Mouse (Mus musculus): ENCODE measurements around the gene Pigq. TPM values are rescaled to one million over a fixed set of nuclear protein-coding genes. Genes with fewer than 3 reads are reported as not detected.

The Pigq gene
- polyA plus RNA-seq, 1 experiment from 2014 or later: 71.9 TPM

- 39% methylated on average over 2 of the region's 2 CpGs for WGBS
- peak; percentile 88 for ATAC-seq (ENCODE audit: low FRiP score)
- Histone ChIP-seq H3K9me3 (replicated peaks) (no peaks in the 10 kb centered on the region), H3K4me1 (peaks cover 6% of the 10 kb centered on the region; the same call in 1 of the 2 replicates), H3K4me3 (replicated peaks) (no peak overlapping the region), H3K4me2 (no peak overlapping the region), H3K27me3 (replicated peaks) (no peaks in the 10 kb centered on the region), H3K9ac (replicated peaks) (peak overlapping the region; percentile 26; the same call in 1 of the 2 replicates), H3K27ac (replicated peaks) (peak overlapping the region; percentile 66), H3K36me3 (peaks cover 13% of the 10 kb centered on the region)
Observed at GRCm38 (mm10) chr17:25893975-25894617, 50.6 kb downstream of the Pigq start.

- Histone ChIP-seq H3K4me1 (0 out of 2 replicates have a peak, but pooled peaks cover 4% of the 10 kb centered on the region), H3K4me3 (replicated peaks) (no peak overlapping the region), H3K4me2 (no peak overlapping the region), H3K27me3 (replicated peaks) (no peaks in the 10 kb centered on the region), H3K27ac (replicated peaks) (no peak overlapping the region), H3K9me3 (replicated peaks) (no peaks in the 10 kb centered on the region), H3K36me3 (peaks cover 37% of the 10 kb centered on the region), H3K9ac (replicated peaks) (no peak overlapping the region)
- WGBS: 90% methylated on average over 3 of the region's 3 CpGs
- no peak for ATAC-seq (ENCODE audit: low FRiP score)
Observed at GRCm38 (mm10) chr17:25888837-25889236, 55.9 kb downstream of the Pigq start.

GRCm38 (mm10) chr17:25887467-25887866, 57.3 kb downstream of the Pigq start:
- Histone ChIP-seq H3K4me1 (0 out of 2 replicates have a peak, but pooled peaks cover 4% of the 10 kb centered on the region), H3K9ac (replicated peaks) (no peak overlapping the region), H3K36me3 (peaks cover 50% of the 10 kb centered on the region), H3K9me3 (replicated peaks) (no peaks in the 10 kb centered on the region), H3K27me3 (replicated peaks) (no peaks in the 10 kb centered on the region), H3K4me3 (replicated peaks) (no peak overlapping the region), H3K4me2 (no peak overlapping the region), H3K27ac (replicated peaks) (no peak overlapping the region)
- 90% methylated on average over 10 of the region's 10 CpGs for WGBS
- no peak for ATAC-seq (ENCODE audit: low FRiP score)

- peaks cover 51% of the 10 kb centered on the region for H3K36me3 ChIP-seq
- no peak for ATAC-seq (ENCODE audit: low FRiP score)
- no peak overlapping the region for H3K9ac ChIP-seq (replicated peaks)
- H3K9me3 ChIP-seq (replicated peaks): no peaks in the 10 kb centered on the region
- no peaks in the 10 kb centered on the region for H3K27me3 ChIP-seq (replicated peaks)
- H3K4me1 ChIP-seq: 0 out of 2 replicates have a peak, but pooled peaks cover 4% of the 10 kb centered on the region
- H3K4me3 ChIP-seq (replicated peaks): no peak overlapping the region
- H3K4me2 ChIP-seq: no peak overlapping the region
- no peak overlapping the region for H3K27ac ChIP-seq (replicated peaks)
Observed at GRCm38 (mm10) chr17:25886806-25887205, 57.9 kb downstream of the Pigq start.

- Histone ChIP-seq H3K4me2 (no peak overlapping the region), H3K4me3 (replicated peaks) (no peak overlapping the region), H3K9ac (replicated peaks) (no peak overlapping the region), H3K9me3 (replicated peaks) (no peaks in the 10 kb centered on the region), H3K27me3 (replicated peaks) (no peaks in the 10 kb centered on the region), H3K36me3 (peaks cover 51% of the 10 kb centered on the region), H3K27ac (replicated peaks) (no peak overlapping the region), H3K4me1 (peaks cover 12% of the 10 kb centered on the region; the same call in 1 of the 2 replicates)
- no peak for ATAC-seq (ENCODE audit: low FRiP score)
- 62% methylated on average over 4 of the region's 4 CpGs for WGBS
Observed at GRCm38 (mm10) chr17:25885636-25886035, 59.1 kb downstream of the Pigq start.

- Histone ChIP-seq H3K36me3 (peaks cover 44% of the 10 kb centered on the region), H3K4me3 (replicated peaks) (no peak overlapping the region), H3K4me1 (peaks cover 21% of the 10 kb centered on the region; the same call in 1 of the 2 replicates), H3K4me2 (no peak overlapping the region), H3K27ac (replicated peaks) (no peak overlapping the region), H3K9ac (replicated peaks) (no peak overlapping the region), H3K9me3 (replicated peaks) (no peaks in the 10 kb centered on the region), H3K27me3 (replicated peaks) (no peaks in the 10 kb centered on the region)
- no peak for ATAC-seq (ENCODE audit: low FRiP score)
- 89% methylated on average over 3 of the region's 3 CpGs for whole genome bisulfite sequencing
Observed at GRCm38 (mm10) chr17:25883824-25884223, 60.9 kb downstream of the Pigq start.

- ATAC-seq (ENCODE audit: low FRiP score): no peak
- Histone ChIP-seq H3K4me3 (replicated peaks) (no peak overlapping the region), H3K9me3 (replicated peaks) (no peaks in the 10 kb centered on the region), H3K27me3 (replicated peaks) (no peaks in the 10 kb centered on the region), H3K27ac (replicated peaks) (no peak overlapping the region), H3K4me1 (peaks cover 21% of the 10 kb centered on the region; the same call in 1 of the 2 replicates), H3K9ac (replicated peaks) (no peak overlapping the region), H3K4me2 (no peak overlapping the region), H3K36me3 (peaks cover 48% of the 10 kb centered on the region)
- WGBS: 79% methylated on average over 8 of the region's 8 CpGs
Observed at GRCm38 (mm10) chr17:25883268-25883667, 61.5 kb downstream of the Pigq start.

- Histone ChIP-seq H3K27me3 (replicated peaks) (no peaks in the 10 kb centered on the region), H3K4me2 (no peak overlapping the region), H3K9me3 (replicated peaks) (no peaks in the 10 kb centered on the region), H3K9ac (replicated peaks) (no peak overlapping the region; the same call in 1 of the 2 replicates), H3K4me1 (peaks cover 28% of the 10 kb centered on the region; the same call in 1 of the 2 replicates), H3K4me3 (replicated peaks) (no peak overlapping the region), H3K36me3 (peaks cover 47% of the 10 kb centered on the region), H3K27ac (replicated peaks) (no peak overlapping the region)
- no peak for ATAC-seq (ENCODE audit: low FRiP score)
- WGBS: 43% methylated on average over 5 of the region's 5 CpGs
Observed at GRCm38 (mm10) chr17:25882306-25882705, 62.4 kb downstream of the Pigq start.

- H3K4me3 ChIP-seq (replicated peaks): no peak overlapping the region
- H3K27me3 ChIP-seq (replicated peaks): no peaks in the 10 kb centered on the region
- no peak overlapping the region for H3K4me2 ChIP-seq
- H3K4me1 ChIP-seq: peaks cover 33% of the 10 kb centered on the region
- ATAC-seq (ENCODE audit: low FRiP score): no peak
- H3K36me3 ChIP-seq: peaks cover 44% of the 10 kb centered on the region
- 16% methylated on average over 4 of the region's 4 CpGs for WGBS
- H3K9ac ChIP-seq (replicated peaks): no peak overlapping the region
- 0 out of 2 replicates have a peak overlapping the region, but pooled peaks have one; percentile 19 for H3K27ac ChIP-seq (replicated peaks)
- no peaks in the 10 kb centered on the region for H3K9me3 ChIP-seq (replicated peaks)
Observed at GRCm38 (mm10) chr17:25881691-25882090, 63.0 kb downstream of the Pigq start.

GRCm38 (mm10) chr17:25880913-25881641, 63.7 kb downstream of the Pigq start:
- 0 out of 2 replicates have a peak overlapping the region, but pooled peaks have one; percentile 19 for H3K27ac ChIP-seq (replicated peaks)
- H3K9ac ChIP-seq (replicated peaks): no peak overlapping the region
- peaks cover 39% of the 10 kb centered on the region for H3K4me1 ChIP-seq
- H3K4me3 ChIP-seq (replicated peaks): no peak overlapping the region
- H3K36me3 ChIP-seq: peaks cover 42% of the 10 kb centered on the region
- no peak for ATAC-seq (ENCODE audit: low FRiP score)
- no peak overlapping the region for H3K4me2 ChIP-seq
- WGBS: 7% methylated on average over 5 of the region's 5 CpGs
- no peaks in the 10 kb centered on the region for H3K27me3 ChIP-seq (replicated peaks)
- no peaks in the 10 kb centered on the region for H3K9me3 ChIP-seq (replicated peaks)

- 29% methylated on average over 5 of the region's 5 CpGs for WGBS
- no peak within 1 kb of the TSS for H3K4me2 ChIP-seq
- 0 out of 2 replicates have a peak within 1 kb of the TSS, but pooled peaks have one; percentile 19 for H3K27ac ChIP-seq (replicated peaks)
- no peak within 1 kb of the TSS for H3K4me3 ChIP-seq (replicated peaks)
- no peak within 1 kb of the TSS for H3K9ac ChIP-seq (replicated peaks)
- peaks cover 39% of the 10 kb centered on the region for H3K4me1 ChIP-seq
- H3K9me3 ChIP-seq (replicated peaks): no peaks in the 10 kb centered on the region
- peaks cover 42% of the 10 kb centered on the region for H3K36me3 ChIP-seq
- H3K27me3 ChIP-seq (replicated peaks): no peaks in the 10 kb centered on the region
- ATAC-seq (ENCODE audit: low FRiP score): no peak
Observed at GRCm38 (mm10) chr17:25880196-25880910, 64.4 kb downstream of the Pigq start, which contains the start of gene Wfikkn1. Wfikkn1 (minus strand) TSS chr17:25880858.
